Mouse (Mus musculus) heart, embryonic 14.5 days (tissue): ENCODE data around the gene Car10. TPM values are rescaled to one million over a fixed set of nuclear protein-coding genes. Genes with fewer than 3 reads are reported as not detected.

Source experiments
- ATAC-seq: fragments of 200-750 bp; cut with Nextera tagmentation; 2 replicates; pipeline ENCODE4 v1.8.0; 2017; ENCODE audit warnings: low read depth, moderate TSS enrichment; ENCODE audit not compliant: insufficient number of reproducible peaks, insufficient read depth, low FRiP score
- H3K27ac ChIP-seq, 2 experiments: fragments of 200-500 bp in 1 of 2; fragments of 300-500 bp in 1 of 2; sonication (generic) in 1 of 2; replicated peaks in 1 of 2; 2 replicates each; pipeline ENCODE4 v1.5.1; 2012 to 2014; ENCODE audit warnings: low read depth in 2 of 2, low read length in 2 of 2, control low read depth in 1 of 2, mild to moderate bottlenecking in 1 of 2, mixed read lengths in 1 of 2; ENCODE audit not compliant: control insufficient read depth in 1 of 2, insufficient read depth in 1 of 2
- H3K27me3 ChIP-seq: fragments of 300-500 bp; sonication (generic); 2 replicates; pipeline ENCODE4 v1.6.1; 2014; ENCODE audit warnings: mild to moderate bottlenecking, low read length, control low read depth; ENCODE audit not compliant: control insufficient read depth, insufficient read depth
- H3K36me3 ChIP-seq: fragments of 300-500 bp; sonication (generic); 2 replicates; pipeline ENCODE4 v1.6.1; 2014; ENCODE audit warnings: mild to moderate bottlenecking, control low read depth, low read length, mixed read lengths; ENCODE audit not compliant: control insufficient read depth, insufficient read depth
- H3K4me1 ChIP-seq, 2 experiments: fragments of 200-500 bp in 1 of 2; fragments of 300-500 bp in 1 of 2; sonication (generic) in 1 of 2; 2 replicates each; pipeline ENCODE4 v1.6.1; 2012 to 2014; ENCODE audit warnings: low read length in 2 of 2, control low read depth in 1 of 2, mixed read lengths in 1 of 2; ENCODE audit not compliant: control insufficient read depth in 2 of 2, insufficient read depth in 2 of 2
- H3K4me2 ChIP-seq: fragments of 300-500 bp; sonication (generic); 2 replicates; pipeline ENCODE4 v1.6.1; 2014; ENCODE audit warnings: mild to moderate bottlenecking, low read length
- H3K4me3 ChIP-seq, 2 experiments: fragments of 200-500 bp in 1 of 2; fragments of 300-500 bp in 1 of 2; sonication (generic) in 1 of 2; 2 replicates each; pipeline ENCODE4 v1.5.1; 2012 to 2014; ENCODE audit warnings: low read length in 2 of 2, mild to moderate bottlenecking in 2 of 2, control low read depth in 1 of 2, low read depth in 1 of 2, moderate library complexity in 1 of 2; ENCODE audit not compliant: control insufficient read depth in 1 of 2, insufficient read depth in 1 of 2
- H3K9ac ChIP-seq: fragments of 300-500 bp; sonication (generic); 2 replicates; pipeline ENCODE4 v1.6.1; 2014; ENCODE audit warnings: mild to moderate bottlenecking, low read length
- H3K9me3 ChIP-seq: fragments of 300-500 bp; sonication (generic); 2 replicates; pipeline ENCODE4 v1.6.1; 2016; ENCODE audit warnings: low read length, control low read depth; ENCODE audit not compliant: control insufficient read depth
- WGBS: fragments of 180-500 bp; shearing (Covaris S2); extraction: QIAGEN DNeasy Blood & Tissue Kit; methylation state at CpG from one replicate; pipeline ENCODE4 v1.1.7; 2014; 5-methylcytosine and 5-hydroxymethylcytosine counted together
- polyA plus RNA-seq: library from polyadenylated mRNA; unstranded; fragments of >200 nt; fragmentation: Nextera tagmentation; extraction: Ambion mirVana; gene quantifications from 2 replicates; pipeline ENCODE4 v1.2.1, GENCODE M21; 2014

The Car10 gene
- polyA plus RNA-seq, 1 experiment from 2014 or later, result not detected

GRCm38 (mm10) chr11:93501671-93502070, 403.8 kb downstream of the Car10 start:
- no peaks in the 10 kb centered on the region for H3K36me3 ChIP-seq
- H3K27ac ChIP-seq, result no peak overlapping the region
- no peak overlapping the region for H3K9ac ChIP-seq
- ATAC-seq, result no peak
- WGBS, result 77% methylated on average over 5 of the region's 5 CpGs
- no peaks in the 10 kb centered on the region for H3K9me3 ChIP-seq
- H3K4me3 ChIP-seq, result no peak overlapping the region
- H3K4me2 ChIP-seq, result no peak overlapping the region
- H3K27me3 ChIP-seq, result no peaks in the 10 kb centered on the region
- H3K4me1 ChIP-seq, result no peaks in the 10 kb centered on the region

GRCm38 (mm10) chr11:93502864-93503263, 405.0 kb downstream of the Car10 start:
- no peak overlapping the region for H3K4me3 ChIP-seq
- no peak overlapping the region for H3K27ac ChIP-seq
- no peaks in the 10 kb centered on the region for H3K9me3 ChIP-seq
- no peaks in the 10 kb centered on the region for H3K27me3 ChIP-seq
- H3K9ac ChIP-seq, result no peak overlapping the region
- H3K4me2 ChIP-seq, result no peak overlapping the region
- no peaks in the 10 kb centered on the region for H3K4me1 ChIP-seq
- H3K36me3 ChIP-seq, result no peaks in the 10 kb centered on the region
- WGBS, result 41% methylated on average over 3 of the region's 3 CpGs
- ATAC-seq, result no peak

- Histone ChIP-seq H3K36me3 (no peaks in the 10 kb centered on the region), H3K27me3 (no peaks in the 10 kb centered on the region), H3K9ac (no peak overlapping the region), H3K4me2 (no peak overlapping the region), H3K4me1 (no peaks in the 10 kb centered on the region), H3K27ac (no peak overlapping the region), H3K9me3 (no peaks in the 10 kb centered on the region), H3K4me3 (no peak overlapping the region)
- 26% methylated on average over 2 of the region's 2 CpGs for WGBS
- no peak for ATAC-seq
Observed at GRCm38 (mm10) chr11:93503469-93503868, 405.6 kb downstream of the Car10 start.

- no peak overlapping the region for H3K27ac ChIP-seq
- H3K4me1 ChIP-seq, result no peaks in the 10 kb centered on the region
- no peaks in the 10 kb centered on the region for H3K36me3 ChIP-seq
- no peak overlapping the region for H3K4me3 ChIP-seq
- WGBS, result 66% methylated on average over 11 of the region's 11 CpGs
- no peak overlapping the region for H3K4me2 ChIP-seq
- no peak overlapping the region for H3K9ac ChIP-seq
- no peak for ATAC-seq
- H3K27me3 ChIP-seq, result no peaks in the 10 kb centered on the region
- H3K9me3 ChIP-seq, result no peaks in the 10 kb centered on the region
Observed at GRCm38 (mm10) chr11:93509527-93510235, 411.9 kb downstream of the Car10 start.

- Histone ChIP-seq H3K27me3 (no peaks in the 10 kb centered on the region), H3K9me3 (no peaks in the 10 kb centered on the region), H3K4me2 (no peak overlapping the region), H3K9ac (no peak overlapping the region), H3K4me1 (no peaks in the 10 kb centered on the region), H3K27ac (no peak overlapping the region), H3K36me3 (no peaks in the 10 kb centered on the region), H3K4me3 (no peak overlapping the region)
- 61% methylated on average over 2 of the region's 2 CpGs for WGBS
- ATAC-seq, result no peak
Observed at GRCm38 (mm10) chr11:93512843-93513242, 415.0 kb downstream of the Car10 start.

- H3K4me1 ChIP-seq, result no peaks in the 10 kb centered on the region
- no peaks in the 10 kb centered on the region for H3K9me3 ChIP-seq
- H3K4me2 ChIP-seq, result no peak overlapping the region
- ATAC-seq, result no peak
- WGBS, result 27% methylated on average over 2 of the region's 2 CpGs
- no peaks in the 10 kb centered on the region for H3K27me3 ChIP-seq
- H3K4me3 ChIP-seq, result no peak overlapping the region
- H3K27ac ChIP-seq, result no peak overlapping the region
- H3K9ac ChIP-seq, result no peak overlapping the region
- no peaks in the 10 kb centered on the region for H3K36me3 ChIP-seq
Observed at GRCm38 (mm10) chr11:93514396-93514795, 416.6 kb downstream of the Car10 start.

- Histone ChIP-seq H3K4me3 (no peak overlapping the region), H3K4me2 (no peak overlapping the region), H3K27ac (no peak overlapping the region), H3K27me3 (no peaks in the 10 kb centered on the region), H3K9ac (no peak overlapping the region), H3K9me3 (no peaks in the 10 kb centered on the region), H3K4me1 (no peaks in the 10 kb centered on the region), H3K36me3 (no peaks in the 10 kb centered on the region)
- WGBS, result 79% methylated on average over 6 of the region's 6 CpGs
- no peak for ATAC-seq
Observed at GRCm38 (mm10) chr11:93515566-93515965, 417.7 kb downstream of the Car10 start.

- Histone ChIP-seq H3K4me3 (no peak overlapping the region), H3K27me3 (no peaks in the 10 kb centered on the region), H3K9me3 (no peaks in the 10 kb centered on the region), H3K4me2 (no peak overlapping the region), H3K4me1 (no peaks in the 10 kb centered on the region), H3K36me3 (no peaks in the 10 kb centered on the region), H3K9ac (no peak overlapping the region), H3K27ac (no peak overlapping the region)
- WGBS, result 73% methylated on average over 9 of the region's 9 CpGs
- no peak for ATAC-seq
Observed at GRCm38 (mm10) chr11:93516216-93516615, 418.4 kb downstream of the Car10 start.
